Comparison of ENCODE assay signal across 14 mouse cellular contexts in genomic region chr13:116723361-116724153, GRCm38 (mm10).
DNase-seq lines count a peak whose midpoint lies in the region; ATAC-seq and TF ChIP-seq lines count a peak whose summit lies in the region.
"Had no signal": no experiment of that assay in that cellular context is flagged by ENCODE, and none has a peak within 500 bp of the region (broad histone marks: within the 10 kb centered on the region; RNA-seq: fewer than 3 reads in every experiment).

No protein-coding gene starts in this region.

- H3K27me3 ChIP-seq in hindbrain, postnatal 0 days (ENCODE audit: insufficient read depth, low read length) = no peaks in the 10 kb centered on the region
- H3K27me3 ChIP-seq: embryonic facial prominence, embryonic 12.5 days; intestine, embryonic 15.5 days had no signal

- ATAC-seq in hindbrain, postnatal 0 days = no peak
- no peak for ATAC-seq in frontal cortex, adult (ENCODE audit: low TSS enrichment)
- ATAC-seq: intestine, embryonic 15.5 days had no signal

- no peaks in the 10 kb centered on the region for H3K36me3 ChIP-seq in hindbrain, postnatal 0 days (ENCODE audit: insufficient read depth, low read length)
- H3K36me3 ChIP-seq: embryonic facial prominence, embryonic 12.5 days; intestine, embryonic 15.5 days had no signal

- no peak overlapping the region for H3K4me2 ChIP-seq in hindbrain, postnatal 0 days (ENCODE audit: low read depth, low read length)
- H3K4me2 ChIP-seq: embryonic facial prominence, embryonic 12.5 days; intestine, embryonic 15.5 days; liver, embryonic 11.5 days had no signal

- H3K27ac ChIP-seq in hindbrain, postnatal 0 days = no peak overlapping the region
- H3K27ac ChIP-seq: embryonic facial prominence, embryonic 12.5 days; intestine, embryonic 15.5 days had no signal

- no peaks in the 10 kb centered on the region for H3K9me3 ChIP-seq in hindbrain, postnatal 0 days (ENCODE audit: low read length)
- H3K9me3 ChIP-seq: embryonic facial prominence, embryonic 12.5 days; intestine, embryonic 15.5 days had no signal

- no peak for TF ChIP-seq POLR2A in brain, embryonic 14.5 days (IDR thresholded peaks at IDR 0.05; ENCODE audit: borderline replicate concordance, extremely low read depth, insufficient read depth, insufficient read length, poor library complexity, severe bottlenecking)

- DNase-seq in cerebellum, postnatal 10 days = peak; percentile 57 to 72
- DNase-seq in cerebellum, adult 18-20 months = no peak
- peak; percentile 24 to 37 for DNase-seq in kidney, postnatal 25 days
- DNase-seq in kidney, postnatal 10 days = no peak
- DNase-seq in brain, embryonic 14.5 days (ENCODE audit: low read depth) = peak; percentile 75
- DNase-seq in hindbrain, postnatal 0 days (ENCODE audit: low spot score) = peak; percentile 53
- DNase-seq in T-cell, adult 2 months (ENCODE audit: low spot score) = no peak
- DNase-seq: gastrocnemius, postnatal 10 days; thymus, adult 2 months had no signal

- no peak overlapping the region for H3K9ac ChIP-seq in hindbrain, postnatal 0 days (replicated peaks; ENCODE audit: low read length)
- H3K9ac ChIP-seq: embryonic facial prominence, embryonic 12.5 days; intestine, embryonic 15.5 days had no signal

- H3K4me3 ChIP-seq in hindbrain, postnatal 0 days (ENCODE audit: low read length) = no peak overlapping the region
- H3K4me3 ChIP-seq: embryonic facial prominence, embryonic 12.5 days; intestine, embryonic 15.5 days; myocyte had no signal

- whole genome bisulfite sequencing in hindbrain, postnatal 0 days = 47% methylated on average over 14 of the region's 14 CpGs

- no peaks in the 10 kb centered on the region for H3K4me1 ChIP-seq in hindbrain, postnatal 0 days (ENCODE audit: insufficient read depth, low read length)
- H3K4me1 ChIP-seq: embryonic facial prominence, embryonic 12.5 days; intestine, embryonic 15.5 days had no signal

- no peak for TF ChIP-seq CTCF in brain, embryonic 14.5 days (IDR thresholded peaks at IDR 0.05; ENCODE audit: borderline replicate concordance, extremely low read depth, insufficient read depth, insufficient read length)
- TF ChIP-seq CTCF in hindbrain, postnatal 0 days (IDR thresholded peaks at IDR 0.05; ENCODE audit: low read depth) = peak; percentile 34; the same call in 1 of the 2 replicates

Comparison
In these comparisons a context has a peak if more than half of its experiments do, and no peak if none do; other contexts are left out.
1. DNase-seq: peak in cerebellum, postnatal 10 days (2 of 2), kidney, postnatal 25 days (2 of 2), brain, embryonic 14.5 days (single experiment) and hindbrain, postnatal 0 days (single experiment); none in cerebellum, adult 18-20 months (0 of 2), kidney, postnatal 10 days (single experiment) and T-cell, adult 2 months (single experiment).